Mouse (Mus musculus) C2C12 (cell line): Measurements from ENCODE around the gene Adarb2. TPM values are rescaled to one million over a fixed set of nuclear protein-coding genes. Genes with fewer than 3 reads are reported as not detected.

ENCODE experiments used
- H3K27me3 ChIP-seq: one replicate; pipeline ENCODE4 v1.6.1; 2011; ENCODE audit not compliant: control insufficient read depth, insufficient read depth, insufficient read length
- H3K36me3 ChIP-seq: one replicate; pipeline ENCODE4 v1.6.1; 2011; ENCODE audit not compliant: control insufficient read depth, insufficient read depth
- H3K4me3 ChIP-seq: one replicate; pipeline ENCODE4 v1.5.1; 2011; ENCODE audit warnings: mild to moderate bottlenecking, control low read depth; ENCODE audit not compliant: poor library complexity, insufficient read depth, severe bottlenecking
- H3K79me2 ChIP-seq: one replicate; pipeline ENCODE4 v1.6.1; 2011; ENCODE audit not compliant: control insufficient read depth, insufficient read depth
- H3K79me3 ChIP-seq: one replicate; pipeline ENCODE4 v1.6.1; 2011; ENCODE audit warnings: low read depth, control low read depth
- H3ac ChIP-seq: one replicate; pipeline ENCODE3; 2011; ENCODE audit warnings: low read depth; ENCODE audit not compliant: control insufficient read depth, insufficient read length
- CEBPB ChIP-seq: IDR thresholded peaks from one replicate; pipeline ENCODE4 v1.6.1; 2011; ENCODE audit warnings: low read depth, mild to moderate bottlenecking, control low read depth, moderate library complexity
- CTCF ChIP-seq: IDR thresholded peaks from one replicate; pipeline ENCODE4 v1.5.1; 2011; ENCODE audit not compliant: control insufficient read depth, insufficient read depth, insufficient read length
- FOSL1 ChIP-seq: IDR thresholded peaks from one replicate; pipeline ENCODE4 v1.8.0; 2011; ENCODE audit warnings: mild to moderate bottlenecking, low read length; ENCODE audit not compliant: poor library complexity, insufficient read depth, severe bottlenecking
- MAX ChIP-seq: IDR thresholded peaks from one replicate; pipeline ENCODE4 v1.6.1; 2011; ENCODE audit warnings: mild to moderate bottlenecking, control low read depth
- MYOD1 ChIP-seq: IDR thresholded peaks from one replicate; pipeline ENCODE4 v1.6.1; 2011; ENCODE audit warnings: low read depth; ENCODE audit not compliant: control insufficient read depth, insufficient read length
- MYOG ChIP-seq: IDR thresholded peaks from one replicate; pipeline ENCODE4 v1.6.1; 2011; ENCODE audit not compliant: control insufficient read depth, insufficient read length; ENCODE audit errors: extremely low read depth
- USF1 ChIP-seq: IDR thresholded peaks from one replicate; pipeline ENCODE4 v1.6.1; 2011; ENCODE audit warnings: low read depth, mild to moderate bottlenecking, control low read depth, moderate library complexity
- polyA plus RNA-seq: library from polyadenylated mRNA; unstranded; fragments of >200 nt; fragmentation: generic; extraction: Trizol; gene quantifications from one replicate; pipeline ENCODE4 v1.2.1, GENCODE M21; 2012; ENCODE audit warnings: missing spikeins

Gene Adarb2
- polyA plus RNA-seq, 1 experiment: 0.01 TPM

DNA sequence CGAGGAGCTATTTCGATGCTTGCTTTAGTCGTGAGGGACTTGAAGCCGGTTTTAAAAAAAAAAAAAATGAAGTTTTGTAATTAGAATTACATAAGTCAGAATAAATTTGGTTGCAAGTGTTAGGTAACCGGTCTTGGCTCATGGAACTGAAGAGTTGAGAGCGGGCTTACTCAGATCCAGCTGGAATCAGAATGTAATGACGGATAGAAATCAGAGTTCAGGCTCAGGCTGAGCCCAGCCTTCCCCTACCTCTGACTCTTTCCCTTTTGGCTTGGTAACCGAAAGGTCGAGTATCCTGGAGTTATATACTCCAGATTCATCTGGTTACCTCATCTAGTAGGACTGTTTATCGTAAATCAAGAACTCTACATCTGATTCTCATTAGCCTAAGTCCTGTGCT is 336.2 kb downstream of the Adarb2 start:
- TF ChIP-seq USF1 (no peak), CEBPB (no peak), CTCF (no peak), MAX (no peak), FOSL1 (no peak), MYOG (no peak), MYOD1 (no peak)
- H3K79me3 ChIP-seq: no peaks in the 10 kb centered on the region
- no peak overlapping the region for H3ac ChIP-seq
- no peaks in the 10 kb centered on the region for H3K36me3 ChIP-seq
- H3K27me3 ChIP-seq: no peaks in the 10 kb centered on the region
- no peak overlapping the region for H3K4me3 ChIP-seq
- no peaks in the 10 kb centered on the region for H3K79me2 ChIP-seq

DNA sequence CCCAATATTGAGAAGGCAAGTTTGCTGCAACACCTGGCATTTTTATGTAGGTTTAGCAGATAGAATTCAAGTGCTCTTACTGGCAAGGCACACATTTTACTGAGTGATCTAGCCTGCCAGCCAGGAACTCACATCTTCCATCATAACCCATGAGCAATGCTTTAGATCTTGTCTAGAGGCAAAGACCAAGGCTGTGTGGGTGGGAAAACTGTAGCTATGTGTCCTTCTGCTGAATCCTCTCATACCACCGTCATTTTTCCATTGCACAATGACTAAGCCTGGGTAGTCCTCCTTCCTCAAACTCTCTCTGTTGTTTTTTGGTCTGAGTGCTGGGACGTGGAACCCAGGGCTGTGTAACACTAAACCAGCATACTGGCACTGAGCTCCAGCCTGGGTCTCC is 340.0 kb downstream of the Adarb2 start:
- no peaks in the 10 kb centered on the region for H3K79me3 ChIP-seq

GRCm38 (mm10) chr13:8552242-8552641 is 349.6 kb downstream of the Adarb2 start:
- no peak for TF ChIP-seq FOSL1
- H3K36me3 ChIP-seq: no peaks in the 10 kb centered on the region
- H3ac ChIP-seq: no peak overlapping the region
- H3K4me3 ChIP-seq: no peak overlapping the region
- no peaks in the 10 kb centered on the region for H3K79me2 ChIP-seq
- no peaks in the 10 kb centered on the region for H3K27me3 ChIP-seq
- no peaks in the 10 kb centered on the region for H3K79me3 ChIP-seq

More for the DNA sequence above, 340.0 kb downstream of the Adarb2 start:
- Histone ChIP-seq H3K4me3 (no peak overlapping the region), H3K36me3 (no peaks in the 10 kb centered on the region), H3K79me2 (no peaks in the 10 kb centered on the region), H3K27me3 (no peaks in the 10 kb centered on the region), H3ac (no peak overlapping the region)
- TF ChIP-seq CEBPB: no peak
- TF ChIP-seq FOSL1: no peak
- TF ChIP-seq MAX: no peak
- no peak for TF ChIP-seq USF1
- no peak for TF ChIP-seq CTCF

DNA sequence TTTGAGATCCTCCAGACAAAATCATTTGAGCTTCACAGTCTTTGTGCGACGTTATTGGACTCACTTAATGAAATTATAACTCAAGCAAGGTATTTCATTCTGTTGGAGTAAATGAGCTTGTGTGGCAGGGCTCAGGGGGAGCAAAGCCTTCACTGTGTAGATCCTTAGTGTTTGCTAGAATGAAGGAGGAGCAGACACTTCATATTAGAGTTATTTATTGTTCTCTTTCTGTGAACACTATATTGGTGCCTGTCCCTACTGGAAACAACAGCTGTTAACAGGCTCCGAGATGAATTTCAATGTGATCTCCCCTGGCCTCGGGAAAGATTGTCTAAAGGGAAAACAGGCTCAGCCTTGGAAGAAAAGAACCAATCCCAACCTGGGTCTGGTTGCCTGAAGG is 355.1 kb downstream of the Adarb2 start:
- no peaks in the 10 kb centered on the region for H3K36me3 ChIP-seq
- no peak for TF ChIP-seq MAX
- TF ChIP-seq USF1: no peak
- no peak for TF ChIP-seq MYOD1
- TF ChIP-seq CTCF: no peak
- no peak for TF ChIP-seq MYOG
- TF ChIP-seq CEBPB: no peak
- TF ChIP-seq FOSL1: no peak
- H3K27me3 ChIP-seq: no peaks in the 10 kb centered on the region
- no peaks in the 10 kb centered on the region for H3K79me3 ChIP-seq
- no peak overlapping the region for H3ac ChIP-seq
- H3K4me3 ChIP-seq: no peak overlapping the region
- no peaks in the 10 kb centered on the region for H3K79me2 ChIP-seq

DNA sequence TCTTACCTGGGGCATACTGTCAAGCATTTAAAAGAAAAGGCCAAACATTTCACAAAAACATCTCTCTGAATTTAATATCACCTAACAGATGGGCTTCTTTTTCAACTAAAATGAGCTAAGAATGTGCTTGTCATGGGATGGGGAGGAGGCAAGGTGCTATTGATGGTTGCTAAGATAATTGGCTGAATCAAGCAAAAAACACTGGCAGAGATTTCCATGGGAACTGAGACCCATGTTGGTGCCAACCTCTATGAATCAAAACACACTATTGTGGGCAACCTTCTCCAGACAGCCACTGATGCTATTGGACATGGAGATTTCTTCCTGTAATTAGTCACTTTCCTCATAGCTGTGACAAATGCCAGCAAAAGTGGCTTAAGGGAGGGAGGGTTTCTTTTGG is 357.8 kb downstream of the Adarb2 start:
- no peaks in the 10 kb centered on the region for H3K79me3 ChIP-seq
- no peaks in the 10 kb centered on the region for H3K27me3 ChIP-seq
- no peak overlapping the region for H3K4me3 ChIP-seq
- no peaks in the 10 kb centered on the region for H3K36me3 ChIP-seq
- TF ChIP-seq USF1 (no peak), MYOD1 (no peak), CEBPB (no peak), CTCF (no peak), MYOG (no peak), MAX (no peak), FOSL1 (no peak)
- H3ac ChIP-seq: no peak overlapping the region
- H3K79me2 ChIP-seq: no peaks in the 10 kb centered on the region

- Histone ChIP-seq H3K79me2 (no peaks in the 10 kb centered on the region), H3K36me3 (no peaks in the 10 kb centered on the region)
Observed at GRCm38 (mm10) chr13:8563161-8563560, 360.5 kb downstream of the Adarb2 start.

More at GRCm38 (mm10) chr13:8563161-8563560, 360.5 kb downstream of the Adarb2 start:
- TF ChIP-seq CTCF: no peak
- no peak for TF ChIP-seq FOSL1
- TF ChIP-seq MAX: no peak
- no peak overlapping the region for H3K4me3 ChIP-seq
- no peaks in the 10 kb centered on the region for H3K27me3 ChIP-seq
- no peaks in the 10 kb centered on the region for H3K79me3 ChIP-seq
- H3ac ChIP-seq: no peak overlapping the region
